Mouse (Mus musculus) limb, embryonic 12.5 days (tissue): ENCODE data around the gene Gm21972. TPM values are rescaled to one million over a fixed set of nuclear protein-coding genes. Genes with fewer than 3 reads are reported as not detected.
A peak's percentile ranks its signal among the peaks of the same experiment; 100 is the strongest.

ENCODE experiments used
- ATAC-seq: fragments of 200-750 bp; cut with Nextera tagmentation; 2 replicates; pipeline ENCODE4 v1.8.0; 2017; ENCODE audit warnings: low read depth, moderate TSS enrichment; ENCODE audit not compliant: insufficient number of reproducible peaks, insufficient read depth, low FRiP score, low TSS enrichment
- H3K27ac ChIP-seq: fragments of 300-500 bp; sonication (generic); 2 replicates; pipeline ENCODE4 v1.5.1; 2016; ENCODE audit warnings: mild to moderate bottlenecking, moderate library complexity
- H3K27me3 ChIP-seq: fragments of 300-500 bp; sonication (generic); 2 replicates; pipeline ENCODE4 v1.6.1; 2016; ENCODE audit warnings: mild to moderate bottlenecking, moderate library complexity
- H3K36me3 ChIP-seq: fragments of 300-500 bp; sonication (generic); 2 replicates; pipeline ENCODE4 v1.6.1; 2016; ENCODE audit warnings: mild to moderate bottlenecking, moderate library complexity
- H3K4me1 ChIP-seq: fragments of 300-500 bp; sonication (generic); replicated peaks from 2 replicates; pipeline ENCODE4 v1.6.1; 2016
- H3K4me2 ChIP-seq: fragments of 300-500 bp; sonication (generic); 2 replicates; pipeline ENCODE4 v1.6.1; 2016; ENCODE audit warnings: mild to moderate bottlenecking, moderate library complexity
- H3K4me3 ChIP-seq: fragments of 300-500 bp; sonication (generic); replicated peaks from 2 replicates; pipeline ENCODE4 v1.5.1; 2016; ENCODE audit warnings: mild to moderate bottlenecking
- H3K9ac ChIP-seq: fragments of 300-500 bp; sonication (generic); replicated peaks from 2 replicates; pipeline ENCODE4 v1.6.1; 2016; ENCODE audit warnings: mild to moderate bottlenecking, moderate library complexity
- H3K9me3 ChIP-seq: fragments of 300-500 bp; sonication (generic); 2 replicates; pipeline ENCODE4 v1.6.1; 2016; ENCODE audit warnings: mild to moderate bottlenecking, moderate library complexity
- WGBS: fragments of 180-500 bp; shearing (Covaris S2); methylation state at CpG from one replicate; pipeline ENCODE4 v1.1.7; 2016; 5-methylcytosine and 5-hydroxymethylcytosine counted together
- polyA plus RNA-seq: library from polyadenylated mRNA; unstranded; fragments of >200 nt; fragmentation: Nextera tagmentation; extraction: Ambion mirVana; gene quantifications from 2 replicates; pipeline ENCODE4 v1.2.1, GENCODE M21; 2016

Gene Gm21972
- polyA plus RNA-seq, 1 experiment from 2014 or later, result 0.55 TPM

DNA sequence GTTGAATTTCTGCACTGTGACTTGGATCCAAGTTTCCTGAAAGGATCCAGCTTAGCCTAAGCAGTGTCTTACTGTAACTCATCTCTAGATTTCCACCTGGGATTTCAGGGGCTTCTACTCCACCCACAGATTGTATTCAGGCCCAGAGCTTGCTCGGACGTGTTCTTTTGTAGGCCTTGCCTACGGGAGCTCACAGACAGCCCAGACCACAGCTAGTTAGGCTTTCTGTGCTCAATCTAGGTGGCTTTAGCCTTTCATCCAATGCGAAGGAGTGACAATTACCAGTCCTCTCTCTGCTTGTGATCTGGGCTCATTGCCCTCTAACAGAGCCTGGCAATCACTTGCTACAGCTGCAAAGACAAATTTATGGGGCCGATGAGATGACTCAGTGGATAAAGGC, 12.9 kb downstream of the Gm21972 start:
- Histone ChIP-seq H3K36me3 (peaks cover 9% of the 10 kb centered on the region), H3K9me3 (no peaks in the 10 kb centered on the region), H3K4me3 (no peak overlapping the region), H3K27me3 (no peaks in the 10 kb centered on the region), H3K4me1 (no peaks in the 10 kb centered on the region), H3K4me2 (no peak overlapping the region), H3K27ac (no peak overlapping the region), H3K9ac (no peak overlapping the region)
- ATAC-seq, result no peak
- WGBS, result 38% methylated on average over 5 of the region's 5 CpGs

DNA sequence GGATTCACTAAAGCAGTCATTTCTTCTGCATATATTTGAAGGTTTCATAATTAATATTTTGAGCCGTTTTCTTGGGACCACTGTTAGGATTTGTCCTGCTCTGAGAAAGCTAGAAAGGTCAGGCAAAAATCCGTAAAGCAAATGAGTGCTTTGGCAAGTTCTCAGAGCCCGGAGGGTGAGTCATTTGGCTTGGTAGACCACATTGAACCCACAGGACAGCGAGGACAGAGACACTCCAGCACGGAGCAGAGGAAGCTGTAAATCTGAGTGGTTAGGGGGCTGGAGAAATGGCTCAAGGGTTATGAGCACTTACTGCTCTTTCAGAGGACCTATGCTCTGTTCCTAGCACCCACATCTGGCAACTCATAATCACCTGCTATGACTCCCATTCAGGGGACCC, 14.1 kb downstream of the Gm21972 start:
- Histone ChIP-seq H3K9ac (no peak overlapping the region), H3K27ac (no peak overlapping the region), H3K4me1 (no peaks in the 10 kb centered on the region), H3K4me2 (no peak overlapping the region), H3K4me3 (no peak overlapping the region), H3K36me3 (peaks cover 3% of the 10 kb centered on the region), H3K9me3 (no peaks in the 10 kb centered on the region), H3K27me3 (no peaks in the 10 kb centered on the region)
- WGBS, result 71% methylated on average over 5 of the region's 5 CpGs
- no peak for ATAC-seq

DNA sequence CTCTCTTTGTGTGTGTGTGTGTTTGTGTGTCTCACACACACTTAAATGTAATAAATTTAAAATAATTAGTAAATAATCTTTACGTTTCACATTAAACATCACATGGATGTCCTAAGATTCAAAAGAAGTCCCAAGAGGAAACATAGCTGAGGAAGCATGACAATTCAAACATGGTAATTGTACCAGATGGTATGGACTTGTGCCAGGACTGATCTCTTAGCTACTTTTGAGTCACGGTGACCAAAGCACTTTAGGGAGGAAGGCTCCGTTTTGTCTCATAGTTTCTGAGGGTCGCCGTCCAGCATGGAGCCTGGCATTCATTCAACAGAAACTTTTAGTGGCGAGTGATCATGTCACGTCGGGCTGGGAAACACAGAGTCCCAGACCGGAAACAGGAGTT, 14.7 kb downstream of the Gm21972 start:
- WGBS, result 93% methylated on average over 9 of the region's 9 CpGs
- H3K27me3 ChIP-seq, result no peaks in the 10 kb centered on the region
- no peaks in the 10 kb centered on the region for H3K4me1 ChIP-seq
- H3K9ac ChIP-seq, result no peak overlapping the region
- no peak for ATAC-seq
- no peaks in the 10 kb centered on the region; the same call in 1 of the 2 replicates for H3K36me3 ChIP-seq
- no peak overlapping the region for H3K4me3 ChIP-seq
- H3K27ac ChIP-seq, result no peak overlapping the region
- no peak overlapping the region for H3K4me2 ChIP-seq
- H3K9me3 ChIP-seq, result no peaks in the 10 kb centered on the region

DNA sequence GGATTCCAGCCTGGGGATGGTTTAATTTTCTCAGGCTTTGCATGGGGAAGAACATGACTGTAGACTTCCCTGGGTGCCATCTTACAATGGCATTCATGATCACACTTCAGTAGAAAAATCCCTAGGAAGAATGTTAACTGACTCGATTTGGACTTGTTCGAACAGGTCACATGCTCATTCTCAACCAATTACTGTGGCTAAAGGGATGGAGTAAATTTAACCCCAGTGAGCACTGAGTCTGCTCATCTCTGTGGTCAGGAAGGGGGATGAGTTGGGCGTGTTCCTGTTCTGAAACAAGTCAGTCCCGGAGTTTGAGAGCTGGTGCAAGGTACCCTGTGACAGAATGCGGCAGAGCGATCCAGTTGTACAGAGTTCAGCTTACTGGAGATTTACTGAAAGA, 17.5 kb downstream of the Gm21972 start:
- Histone ChIP-seq H3K27ac (no peak overlapping the region), H3K27me3 (no peaks in the 10 kb centered on the region), H3K4me3 (no peak overlapping the region), H3K9ac (no peak overlapping the region), H3K4me2 (no peak overlapping the region), H3K9me3 (no peaks in the 10 kb centered on the region), H3K36me3 (no peaks in the 10 kb centered on the region), H3K4me1 (peaks cover 9% of the 10 kb centered on the region)
- 84% methylated on average over 6 of the region's 6 CpGs for WGBS
- ATAC-seq, result no peak

DNA sequence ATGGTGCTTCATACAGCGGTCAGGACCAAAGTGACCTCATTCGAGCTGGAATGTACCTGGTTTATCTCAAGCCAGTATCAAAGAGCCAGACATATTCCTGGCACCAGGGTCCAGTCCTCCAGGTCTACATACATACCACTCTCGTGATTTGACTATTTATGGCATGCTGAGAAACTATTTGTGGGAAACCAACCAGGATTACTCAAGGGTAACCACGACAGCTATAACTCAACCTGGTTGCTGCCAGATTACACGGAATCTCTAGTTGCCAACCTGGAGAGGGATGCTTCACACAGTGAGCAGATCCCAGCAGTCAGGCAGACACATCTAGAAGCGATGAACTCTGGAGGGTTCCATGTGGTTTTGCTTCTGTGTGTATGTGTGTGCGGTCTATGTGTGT, 17.9 kb downstream of the Gm21972 start:
- Histone ChIP-seq H3K36me3 (no peaks in the 10 kb centered on the region), H3K4me1 (peaks cover 9% of the 10 kb centered on the region), H3K9me3 (no peaks in the 10 kb centered on the region), H3K27ac (no peak overlapping the region), H3K4me3 (no peak overlapping the region), H3K27me3 (no peaks in the 10 kb centered on the region), H3K9ac (no peak overlapping the region), H3K4me2 (no peak overlapping the region)
- no peak for ATAC-seq
- 80% methylated on average over 7 of the region's 7 CpGs for WGBS

DNA sequence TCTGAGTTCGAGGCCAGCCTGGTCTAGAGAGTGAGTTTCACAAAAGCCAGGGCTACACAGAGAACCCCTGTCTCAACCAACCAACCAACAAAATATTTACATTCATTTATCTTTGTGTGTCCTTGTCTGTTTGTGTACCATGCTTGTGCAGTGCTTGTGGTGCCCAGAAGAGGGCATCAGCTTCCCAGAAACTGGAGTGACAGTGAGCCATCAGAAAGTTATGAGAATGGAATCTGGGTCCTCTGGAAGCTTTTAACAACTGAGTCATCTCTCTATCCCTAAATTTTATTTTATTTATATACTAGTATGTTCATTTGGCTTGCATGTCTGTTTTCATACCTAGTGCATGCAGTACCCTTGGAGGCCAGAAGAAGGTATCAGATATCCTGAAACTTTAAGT, 19.2 kb downstream of the Gm21972 start:
- no peak for ATAC-seq
- 0 out of 2 replicates have a peak, but pooled peaks cover 5% of the 10 kb centered on the region for H3K36me3 ChIP-seq
- 88% methylated on average over 1 of the region's 1 CpGs for WGBS
- H3K27me3 ChIP-seq, result no peaks in the 10 kb centered on the region
- no peak overlapping the region for H3K9ac ChIP-seq
- H3K4me2 ChIP-seq, result no peak overlapping the region
- H3K4me3 ChIP-seq, result no peak overlapping the region
- no peaks in the 10 kb centered on the region for H3K9me3 ChIP-seq
- peaks cover 9% of the 10 kb centered on the region for H3K4me1 ChIP-seq
- H3K27ac ChIP-seq, result no peak overlapping the region

DNA sequence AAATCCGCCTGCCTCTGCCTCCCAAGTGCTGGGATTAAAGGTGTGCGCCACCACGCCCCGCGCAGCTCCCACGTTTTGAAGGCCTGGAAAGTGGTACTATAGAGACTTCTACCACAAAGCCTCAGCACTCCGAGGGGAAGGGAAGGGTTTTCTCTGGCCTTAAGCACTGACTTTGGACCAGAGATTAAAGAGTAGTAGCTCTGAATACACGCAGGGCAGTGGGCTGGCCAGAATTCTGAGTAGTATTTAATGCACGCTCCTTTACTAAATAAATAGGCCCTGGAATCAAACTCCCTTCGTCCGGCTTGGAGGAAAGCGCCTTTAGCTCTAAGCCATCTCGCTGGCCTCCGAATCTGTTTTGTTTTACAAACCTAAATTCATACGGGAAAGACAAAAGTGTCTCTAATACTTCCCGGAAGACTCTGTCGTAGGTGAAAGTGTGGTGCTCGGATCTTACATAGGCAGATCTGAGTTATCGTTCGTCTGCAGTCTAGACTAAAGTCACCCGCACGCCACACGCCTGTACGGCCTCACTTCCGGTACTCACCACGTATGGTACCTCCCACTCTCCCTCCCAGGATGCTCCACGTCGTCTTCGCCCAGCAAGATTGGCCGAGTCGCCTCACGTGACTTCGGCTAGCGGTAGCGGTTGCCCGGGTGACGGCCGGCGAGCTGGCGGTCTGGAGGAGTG, 20.8 kb downstream of the Gm21972 start, which contains the start of gene Armc9:
TSS of gene Armc9 (plus strand) at position 648 of the 691 bp plus-strand sequence.
- Histone ChIP-seq H3K27ac (peak within 1 kb of the TSS; percentile 86), H3K9me3 (no peaks in the 10 kb centered on the region), H3K27me3 (no peaks in the 10 kb centered on the region), H3K4me3 (peak within 1 kb of the TSS; percentile 77), H3K4me1 (peaks cover 9% of the 10 kb centered on the region), H3K4me2 (peak within 1 kb of the TSS; percentile 76), H3K36me3 (0 out of 2 replicates have a peak, but pooled peaks cover 5% of the 10 kb centered on the region), H3K9ac (peak within 1 kb of the TSS; percentile 75)
- peak; percentile 99 for ATAC-seq
- WGBS, result 5% methylated on average over 40 of the region's 40 CpGs

DNA sequence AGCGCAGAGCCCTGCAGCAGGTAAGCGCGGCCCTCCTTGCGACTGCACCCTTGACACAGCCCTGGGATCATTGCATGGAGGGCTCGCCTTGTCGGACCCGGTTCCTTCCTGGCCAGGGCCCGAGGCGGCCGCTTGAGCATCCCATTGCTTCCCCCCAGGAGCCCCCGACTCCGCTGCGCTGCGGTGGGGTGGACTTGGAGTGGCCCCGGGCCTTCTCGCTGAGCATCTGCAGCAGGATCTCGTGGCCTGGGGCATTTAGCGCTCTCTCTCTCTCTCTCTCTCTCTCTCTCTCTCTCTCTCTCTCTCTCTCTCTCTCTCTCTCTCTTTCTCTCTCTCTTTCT, 21.4 kb downstream of the Gm21972 start:
- H3K9ac ChIP-seq, result peak overlapping the region; percentile 75
- H3K4me2 ChIP-seq, result peak overlapping the region; percentile 76
- no peak for ATAC-seq
- H3K4me3 ChIP-seq, result peak overlapping the region; percentile 77
- H3K27me3 ChIP-seq, result no peaks in the 10 kb centered on the region
- H3K36me3 ChIP-seq, result peaks cover 5% of the 10 kb centered on the region; the same call in 1 of the 2 replicates
- WGBS, result 1% methylated on average over 18 of the region's 18 CpGs
- H3K4me1 ChIP-seq, result peaks cover 9% of the 10 kb centered on the region
- H3K9me3 ChIP-seq, result no peaks in the 10 kb centered on the region
- H3K27ac ChIP-seq, result no peak overlapping the region

DNA sequence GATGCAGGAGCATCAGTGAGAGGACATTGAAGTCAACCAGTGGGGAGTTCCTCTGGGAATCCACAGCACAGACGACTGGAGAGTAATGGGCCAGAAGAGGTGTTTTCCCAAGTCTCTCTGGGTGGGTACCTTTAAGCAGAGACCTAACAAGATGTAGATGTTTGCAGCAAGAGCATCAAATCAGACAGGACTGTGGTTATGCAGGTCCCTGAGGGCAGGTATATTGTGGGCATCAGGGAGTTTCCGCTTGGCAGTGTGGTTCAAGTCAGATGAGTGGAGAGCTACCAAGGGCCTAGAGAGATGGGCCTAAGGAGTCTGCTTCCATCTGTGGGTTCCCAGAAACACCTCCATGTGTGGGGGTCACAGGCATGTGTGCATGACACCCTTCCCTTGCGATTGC, 22.6 kb downstream of the Gm21972 start:
- H3K4me2 ChIP-seq, result no peak overlapping the region
- H3K36me3 ChIP-seq, result peaks cover 18% of the 10 kb centered on the region
- ATAC-seq, result no peak
- H3K9ac ChIP-seq, result no peak overlapping the region
- H3K27ac ChIP-seq, result no peak overlapping the region
- H3K4me3 ChIP-seq, result no peak overlapping the region
- peaks cover 9% of the 10 kb centered on the region for H3K4me1 ChIP-seq
- no peaks in the 10 kb centered on the region for H3K9me3 ChIP-seq
- H3K27me3 ChIP-seq, result no peaks in the 10 kb centered on the region
- 83% methylated on average over 3 of the region's 3 CpGs for WGBS

DNA sequence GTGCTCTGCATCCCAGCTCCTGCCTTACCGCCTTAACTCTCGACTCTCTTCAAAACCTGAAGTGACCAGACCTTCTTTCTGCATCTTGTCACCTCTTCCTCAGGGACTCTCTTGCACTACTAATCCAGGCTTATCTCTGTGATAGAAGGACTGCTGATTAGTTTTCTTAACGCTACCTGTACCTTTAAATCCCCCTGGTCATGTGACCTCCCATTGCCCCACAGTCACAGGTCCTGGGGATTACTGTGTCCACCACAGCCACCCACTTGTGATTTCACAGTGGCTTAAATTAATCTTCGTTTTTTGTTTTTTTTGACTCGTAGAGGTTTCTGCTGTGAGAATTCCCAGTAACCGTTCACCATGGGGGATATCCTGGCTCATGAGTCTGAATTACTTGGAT, 23.2 kb downstream of the Gm21972 start:
- H3K9ac ChIP-seq, result no peak overlapping the region
- ATAC-seq, result no peak

DNA sequence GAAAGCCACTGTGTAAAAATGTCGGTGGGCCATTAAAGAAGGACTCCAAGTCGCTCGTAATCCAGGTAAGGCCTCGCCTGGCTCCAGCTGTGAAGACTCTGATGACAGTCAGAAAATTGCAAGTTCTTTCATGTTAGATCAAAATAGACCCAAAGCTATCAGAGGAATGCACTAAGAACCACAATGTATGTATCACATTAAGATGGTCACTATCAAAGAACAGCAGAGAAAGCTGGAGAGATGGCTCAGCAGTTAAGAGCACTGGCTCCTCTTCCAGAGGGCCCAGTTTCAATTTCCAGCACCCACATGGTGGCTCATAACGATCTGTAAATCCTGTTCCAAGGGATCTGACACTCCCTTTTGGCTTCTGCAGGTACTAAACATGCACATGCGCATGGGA, 26.6 kb downstream of the Gm21972 start:
- no peak for ATAC-seq
- Histone ChIP-seq H3K27me3 (no peaks in the 10 kb centered on the region), H3K4me2 (no peak overlapping the region), H3K4me3 (no peak overlapping the region), H3K4me1 (peaks cover 8% of the 10 kb centered on the region), H3K27ac (no peak overlapping the region), H3K36me3 (peaks cover 50% of the 10 kb centered on the region), H3K9ac (no peak overlapping the region), H3K9me3 (no peaks in the 10 kb centered on the region)
- 90% methylated on average over 6 of the region's 6 CpGs for WGBS

More for the DNA sequence above, 23.2 kb downstream of the Gm21972 start:
- Histone ChIP-seq H3K36me3 (peaks cover 23% of the 10 kb centered on the region), H3K4me1 (peaks cover 9% of the 10 kb centered on the region), H3K27me3 (no peaks in the 10 kb centered on the region), H3K27ac (no peak overlapping the region), H3K4me3 (no peak overlapping the region), H3K4me2 (no peak overlapping the region), H3K9me3 (no peaks in the 10 kb centered on the region)
- WGBS, result 91% methylated on average over 6 of the region's 6 CpGs

DNA sequence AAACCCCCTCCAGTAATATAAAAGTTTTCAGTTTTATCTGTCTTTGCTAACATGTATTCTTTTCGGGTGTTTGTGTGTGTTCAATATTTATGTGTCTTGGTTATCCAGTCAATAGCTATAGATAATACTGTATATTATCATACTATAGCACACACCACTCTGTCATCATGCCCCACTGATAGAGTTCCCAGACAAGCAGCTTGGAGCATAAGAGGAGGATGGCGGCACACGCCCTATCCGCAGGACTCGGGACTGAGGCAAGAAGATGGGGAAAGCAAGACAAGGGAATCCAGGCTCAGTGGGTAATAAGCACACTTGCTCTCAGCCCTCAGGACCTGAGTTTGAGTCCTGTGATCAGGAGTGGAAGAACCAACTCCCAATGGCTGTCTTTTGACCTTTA, 27.0 kb downstream of the Gm21972 start:
- H3K27me3 ChIP-seq, result no peaks in the 10 kb centered on the region
- peaks cover 4% of the 10 kb centered on the region for H3K4me1 ChIP-seq
- H3K4me3 ChIP-seq, result no peak overlapping the region
- H3K27ac ChIP-seq, result no peak overlapping the region
- H3K36me3 ChIP-seq, result peaks cover 53% of the 10 kb centered on the region
- no peak for ATAC-seq
- no peaks in the 10 kb centered on the region for H3K9me3 ChIP-seq
- H3K4me2 ChIP-seq, result no peak overlapping the region
- 92% methylated on average over 5 of the region's 5 CpGs for WGBS
- no peak overlapping the region for H3K9ac ChIP-seq
